Mouse (Mus musculus): ENCODE data around the gene Aldh3b1. TPM values are rescaled to one million over a fixed set of nuclear protein-coding genes. Genes with fewer than 3 reads are reported as not detected.

The Aldh3b1 gene
- polyA plus RNA-seq, 1 experiment from 2014 or later: 5.1 TPM

- H3K36me3 ChIP-seq (ENCODE audit: insufficient read depth, low read length): peaks cover 52% of the 10 kb centered on the region
- WGBS: 12% methylated on average over 6 of the region's 6 CpGs
- ATAC-seq (ENCODE audit: low FRiP score, low TSS enrichment): peak; percentile 8; the same call in 1 of the 2 replicates
These were observed 24.2 kb downstream of the Aldh3b1 start for GRCm38 (mm10) chr19:3905261-3905969.

GRCm38 (mm10) chr19:3904363-3904675 lies 25.3 kb downstream of the Aldh3b1 start:
- Histone ChIP-seq H3K4me3 (ENCODE audit: low read length) (no peak overlapping the region; the same call in 1 of the 2 replicates), H3K9me3 (ENCODE audit: low read length) (no peaks in the 10 kb centered on the region), H3K4me2 (replicated peaks; ENCODE audit: low read depth, low read length) (peak overlapping the region; percentile 83), H3K4me1 (ENCODE audit: insufficient read depth, low read length) (peaks cover 38% of the 10 kb centered on the region), H3K9ac (replicated peaks; ENCODE audit: low read length) (0 out of 2 replicates have a peak overlapping the region, but pooled peaks have one; percentile 2), H3K27ac (ENCODE audit: low read length) (peak overlapping the region; percentile 93; the same call in 1 of the 2 replicates), H3K27me3 (ENCODE audit: insufficient read depth, low read length) (no peaks in the 10 kb centered on the region), H3K36me3 (ENCODE audit: insufficient read depth, low read length) (peaks cover 41% of the 10 kb centered on the region)
- no peak for ATAC-seq (ENCODE audit: low FRiP score, low TSS enrichment)
- WGBS: 54% methylated on average over 10 of the region's 10 CpGs

More at GRCm38 (mm10) chr19:3905261-3905969, 24.2 kb downstream of the Aldh3b1 start:
- Histone ChIP-seq H3K4me2 (replicated peaks; ENCODE audit: low read depth, low read length) (peak overlapping the region; percentile 83), H3K27ac (ENCODE audit: low read length) (peak overlapping the region; percentile 93), H3K4me3 (ENCODE audit: low read length) (peak overlapping the region; percentile 70), H3K4me1 (ENCODE audit: insufficient read depth, low read length) (peaks cover 38% of the 10 kb centered on the region), H3K27me3 (ENCODE audit: insufficient read depth, low read length) (no peaks in the 10 kb centered on the region), H3K9me3 (ENCODE audit: low read length) (no peaks in the 10 kb centered on the region), H3K9ac (replicated peaks; ENCODE audit: low read length) (peak overlapping the region; percentile 78)

- Histone ChIP-seq H3K9me3 (ENCODE audit: low read length) (no peaks in the 10 kb centered on the region), H3K4me3 (ENCODE audit: low read length) (no peak overlapping the region), H3K4me2 (replicated peaks; ENCODE audit: low read depth, low read length) (0 out of 2 replicates have a peak overlapping the region, but pooled peaks have one; percentile 83), H3K9ac (replicated peaks; ENCODE audit: low read length) (0 out of 2 replicates have a peak overlapping the region, but pooled peaks have one; percentile 2), H3K27me3 (ENCODE audit: insufficient read depth, low read length) (no peaks in the 10 kb centered on the region), H3K4me1 (ENCODE audit: insufficient read depth, low read length) (peaks cover 38% of the 10 kb centered on the region), H3K36me3 (ENCODE audit: insufficient read depth, low read length) (peaks cover 37% of the 10 kb centered on the region), H3K27ac (ENCODE audit: low read length) (no peak overlapping the region)
- WGBS: 72% methylated on average over 25 of the region's 25 CpGs
- no peak for ATAC-seq (ENCODE audit: low FRiP score, low TSS enrichment)
These were observed 25.8 kb downstream of the Aldh3b1 start for GRCm38 (mm10) chr19:3903648-3904362.

DNA sequence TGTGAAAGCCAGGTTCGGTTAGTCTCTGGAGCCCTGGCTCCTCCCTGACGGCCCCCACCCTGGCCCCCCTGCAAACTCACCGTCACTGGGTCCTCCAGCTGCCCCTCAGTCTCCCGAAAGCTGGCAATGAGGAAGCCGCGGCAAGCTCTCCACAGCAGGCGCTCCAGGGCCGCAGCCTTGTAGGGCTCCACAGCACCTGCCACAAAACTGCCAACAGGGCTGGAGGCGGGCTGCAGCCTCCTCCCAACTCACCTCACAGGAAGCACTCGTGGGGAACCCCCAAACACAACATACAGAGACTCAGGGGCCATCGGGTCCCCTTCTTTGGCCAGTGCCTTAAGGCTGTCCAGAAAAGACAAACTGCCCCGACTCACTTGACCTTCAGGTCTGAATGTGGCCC lies 26.6 kb downstream of the Aldh3b1 start:
- Histone ChIP-seq H3K4me3 (ENCODE audit: low read length) (no peak overlapping the region), H3K9me3 (ENCODE audit: low read length) (no peaks in the 10 kb centered on the region), H3K4me1 (ENCODE audit: insufficient read depth, low read length) (peaks cover 38% of the 10 kb centered on the region), H3K4me2 (replicated peaks; ENCODE audit: low read depth, low read length) (no peak overlapping the region), H3K27me3 (ENCODE audit: insufficient read depth, low read length) (no peaks in the 10 kb centered on the region), H3K9ac (replicated peaks; ENCODE audit: low read length) (no peak overlapping the region), H3K36me3 (ENCODE audit: insufficient read depth, low read length) (peaks cover 36% of the 10 kb centered on the region), H3K27ac (ENCODE audit: low read length) (no peak overlapping the region)
- ATAC-seq (ENCODE audit: low FRiP score, low TSS enrichment): no peak
- WGBS: 83% methylated on average over 12 of the region's 12 CpGs

GRCm38 (mm10) chr19:3899618-3900017 lies 30.0 kb downstream of the Aldh3b1 start:
- no peaks in the 10 kb centered on the region for H3K27me3 ChIP-seq (ENCODE audit: insufficient read depth, low read length)
- no peaks in the 10 kb centered on the region for H3K9me3 ChIP-seq (ENCODE audit: low read length)
- H3K4me3 ChIP-seq (ENCODE audit: low read length): no peak overlapping the region
- H3K9ac ChIP-seq (replicated peaks; ENCODE audit: low read length): no peak overlapping the region
- H3K27ac ChIP-seq (ENCODE audit: low read length): no peak overlapping the region
- 95% methylated on average over 4 of the region's 4 CpGs for WGBS
- H3K4me2 ChIP-seq (replicated peaks; ENCODE audit: low read depth, low read length): no peak overlapping the region
- H3K4me1 ChIP-seq (ENCODE audit: insufficient read depth, low read length): peaks cover 9% of the 10 kb centered on the region
- ATAC-seq (ENCODE audit: low FRiP score, low TSS enrichment): no peak
- peaks cover 67% of the 10 kb centered on the region for H3K36me3 ChIP-seq (ENCODE audit: insufficient read depth, low read length)

DNA sequence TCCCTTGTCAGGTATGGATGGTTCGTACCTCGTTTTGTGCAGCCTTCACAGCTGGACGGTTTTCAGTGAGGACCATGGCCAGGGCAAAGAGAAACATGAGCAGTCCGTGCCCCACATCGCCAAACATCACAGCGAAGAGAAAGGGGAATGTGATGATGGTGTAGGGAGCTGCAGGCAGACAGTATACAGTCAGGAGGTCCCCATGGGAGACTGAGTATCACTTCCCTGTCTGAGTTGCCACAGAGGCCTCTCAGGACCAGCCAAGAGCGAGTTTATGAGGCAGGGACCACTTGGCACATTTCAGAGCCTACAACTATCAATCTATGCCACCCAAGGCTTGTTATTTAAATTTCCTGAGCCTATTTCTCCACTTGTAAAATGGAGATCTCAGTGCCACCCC lies 30.7 kb downstream of the Aldh3b1 start:
- 61% methylated on average over 7 of the region's 7 CpGs for WGBS
- peaks cover 72% of the 10 kb centered on the region for H3K36me3 ChIP-seq (ENCODE audit: insufficient read depth, low read length)

DNA sequence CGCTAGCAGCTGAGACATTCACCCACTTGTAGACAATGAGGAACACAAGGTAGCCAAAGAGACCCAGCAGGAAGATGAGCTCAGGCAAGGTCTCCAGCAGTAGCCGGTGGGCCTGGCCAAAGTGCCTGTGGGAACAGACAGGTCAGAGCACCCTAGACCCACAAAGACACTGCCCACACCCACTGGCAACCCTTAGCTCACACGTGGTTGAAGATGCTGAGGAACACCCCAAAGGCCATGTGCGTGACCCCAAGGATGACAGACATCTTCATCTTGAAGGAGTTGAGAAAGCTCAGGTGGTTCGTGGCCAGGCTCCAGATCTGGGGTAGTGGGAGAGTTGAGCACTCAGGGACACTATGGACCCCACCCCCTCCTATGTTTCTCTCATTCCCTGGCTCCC lies 32.1 kb downstream of the Aldh3b1 start:
- WGBS: 85% methylated on average over 5 of the region's 5 CpGs
- no peak overlapping the region for H3K4me3 ChIP-seq (ENCODE audit: low read length)
- H3K36me3 ChIP-seq (ENCODE audit: insufficient read depth, low read length): peaks cover 72% of the 10 kb centered on the region
- H3K4me2 ChIP-seq (replicated peaks; ENCODE audit: low read depth, low read length): no peak overlapping the region
- no peak for ATAC-seq (ENCODE audit: low FRiP score, low TSS enrichment)
- H3K4me1 ChIP-seq (ENCODE audit: insufficient read depth, low read length): no peaks in the 10 kb centered on the region
- no peaks in the 10 kb centered on the region for H3K9me3 ChIP-seq (ENCODE audit: low read length)
- H3K9ac ChIP-seq (replicated peaks; ENCODE audit: low read length): no peak overlapping the region
- H3K27ac ChIP-seq (ENCODE audit: low read length): no peak overlapping the region
- no peaks in the 10 kb centered on the region for H3K27me3 ChIP-seq (ENCODE audit: insufficient read depth, low read length)

More for the DNA sequence above, 30.7 kb downstream of the Aldh3b1 start:
- no peaks in the 10 kb centered on the region for H3K27me3 ChIP-seq (ENCODE audit: insufficient read depth, low read length)
- ATAC-seq (ENCODE audit: low FRiP score, low TSS enrichment): no peak
- H3K4me1 ChIP-seq (ENCODE audit: insufficient read depth, low read length): 0 out of 2 replicates have a peak, but pooled peaks cover 3% of the 10 kb centered on the region
- no peak overlapping the region for H3K4me2 ChIP-seq (replicated peaks; ENCODE audit: low read depth, low read length)
- H3K27ac ChIP-seq (ENCODE audit: low read length): no peak overlapping the region
- no peaks in the 10 kb centered on the region for H3K9me3 ChIP-seq (ENCODE audit: low read length)
- H3K9ac ChIP-seq (replicated peaks; ENCODE audit: low read length): no peak overlapping the region
- H3K4me3 ChIP-seq (ENCODE audit: low read length): no peak overlapping the region

GRCm38 (mm10) chr19:3896208-3896607 lies 33.4 kb downstream of the Aldh3b1 start:
- Histone ChIP-seq H3K27ac (ENCODE audit: low read length) (no peak overlapping the region), H3K9me3 (ENCODE audit: low read length) (no peaks in the 10 kb centered on the region), H3K9ac (replicated peaks; ENCODE audit: low read length) (no peak overlapping the region), H3K4me2 (replicated peaks; ENCODE audit: low read depth, low read length) (no peak overlapping the region), H3K27me3 (ENCODE audit: insufficient read depth, low read length) (no peaks in the 10 kb centered on the region), H3K4me1 (ENCODE audit: insufficient read depth, low read length) (no peaks in the 10 kb centered on the region), H3K36me3 (ENCODE audit: insufficient read depth, low read length) (peaks cover 67% of the 10 kb centered on the region), H3K4me3 (ENCODE audit: low read length) (no peak overlapping the region)
- no peak for ATAC-seq (ENCODE audit: low FRiP score, low TSS enrichment)
- 94% methylated on average over 10 of the region's 10 CpGs for WGBS

DNA sequence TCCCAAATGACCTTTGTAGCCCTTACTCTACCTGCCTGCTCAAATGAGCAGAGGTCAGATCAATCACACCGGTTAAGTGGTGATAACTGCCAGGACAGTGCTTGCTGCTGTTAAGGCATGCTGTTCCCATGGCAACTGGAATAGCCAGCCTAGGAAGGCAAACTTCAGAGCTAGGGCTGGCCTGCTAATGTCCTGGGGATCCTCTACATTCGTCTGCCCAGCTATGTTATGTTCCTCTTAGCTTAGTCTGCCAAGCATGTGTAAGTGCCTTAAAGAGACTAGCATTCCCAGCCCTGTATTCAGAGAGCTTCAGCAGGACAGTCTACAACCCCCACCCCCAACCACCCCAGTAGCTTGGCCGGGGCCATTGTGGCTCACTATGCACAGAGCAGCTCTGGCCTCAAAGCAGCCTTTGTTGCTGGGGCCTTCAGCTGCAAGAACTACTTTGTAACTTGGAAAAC lies 34.4 kb downstream of the Aldh3b1 start:
- WGBS: 41% methylated on average over 3 of the region's 3 CpGs

GRCm38 (mm10) chr19:3894294-3894693 lies 35.3 kb downstream of the Aldh3b1 start:
- Histone ChIP-seq H3K27ac (ENCODE audit: low read length) (no peak overlapping the region), H3K36me3 (ENCODE audit: insufficient read depth, low read length) (peaks cover 78% of the 10 kb centered on the region), H3K9me3 (ENCODE audit: low read length) (no peaks in the 10 kb centered on the region), H3K9ac (replicated peaks; ENCODE audit: low read length) (no peak overlapping the region), H3K4me1 (ENCODE audit: insufficient read depth, low read length) (no peaks in the 10 kb centered on the region), H3K4me3 (ENCODE audit: low read length) (no peak overlapping the region), H3K4me2 (replicated peaks; ENCODE audit: low read depth, low read length) (no peak overlapping the region), H3K27me3 (ENCODE audit: insufficient read depth, low read length) (no peaks in the 10 kb centered on the region)
- 90% methylated on average over 2 of the region's 2 CpGs for WGBS
- ATAC-seq (ENCODE audit: low FRiP score, low TSS enrichment): no peak

More for the DNA sequence above, 34.4 kb downstream of the Aldh3b1 start:
- ATAC-seq (ENCODE audit: low FRiP score, low TSS enrichment): no peak
- H3K27ac ChIP-seq (ENCODE audit: low read length): no peak overlapping the region
- no peaks in the 10 kb centered on the region for H3K9me3 ChIP-seq (ENCODE audit: low read length)
- no peaks in the 10 kb centered on the region for H3K27me3 ChIP-seq (ENCODE audit: insufficient read depth, low read length)
- H3K9ac ChIP-seq (replicated peaks; ENCODE audit: low read length): no peak overlapping the region
- H3K4me2 ChIP-seq (replicated peaks; ENCODE audit: low read depth, low read length): no peak overlapping the region
- no peak overlapping the region for H3K4me3 ChIP-seq (ENCODE audit: low read length)
- H3K4me1 ChIP-seq (ENCODE audit: insufficient read depth, low read length): no peaks in the 10 kb centered on the region
- peaks cover 70% of the 10 kb centered on the region for H3K36me3 ChIP-seq (ENCODE audit: insufficient read depth, low read length)
